Mouse (Mus musculus) large intestine, adult 2 months (tissue): ENCODE results near the gene Matk. TPM values are rescaled to one million over a fixed set of nuclear protein-coding genes. Genes with fewer than 3 reads are reported as not detected.

Experiments
- DNase-seq: peaks from one replicate; pipeline ENCODE4 v3.0.0-alpha.2; 2012; ENCODE audit warnings: low read depth, low spot score
- WGBS: fragments of 180-500 bp; shearing (Covaris S2); methylation state at CpG from one replicate; pipeline ENCODE4 v1.1.7; 2018; 5-methylcytosine and 5-hydroxymethylcytosine counted together
- polyA plus RNA-seq: library from polyadenylated mRNA; depleted of rRNA; stranded (reverse); fragments of >200 nt; gene quantifications from 2 replicates; pipeline ENCODE4 v1.2.3, GENCODE M21; 2012

Matk gene
- polyA plus RNA-seq, 1 experiment = 6.5 TPM

DNA sequence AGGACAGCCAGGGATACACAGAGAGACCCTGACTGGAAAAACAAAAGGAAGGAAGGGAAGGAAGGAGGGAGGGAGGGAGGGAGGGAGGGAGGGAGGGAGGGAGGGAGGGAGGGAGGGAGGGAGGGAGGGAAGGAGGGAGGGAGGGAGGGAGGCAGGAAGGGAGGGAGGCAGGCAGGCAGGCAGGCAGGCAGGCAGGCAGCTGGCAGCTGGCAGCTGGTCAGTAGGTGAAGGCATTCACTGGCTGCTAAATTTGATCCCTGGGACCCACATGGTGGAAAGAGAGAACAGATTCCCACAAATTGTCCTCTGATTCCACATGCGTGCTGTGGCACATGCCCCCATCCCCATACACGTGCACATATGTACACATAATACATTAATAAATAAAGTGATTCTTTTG, 14.1 kb upstream of the Matk start:
- no peak for DNase-seq
- 86% methylated on average over 2 of the region's 2 CpGs for WGBS

DNA sequence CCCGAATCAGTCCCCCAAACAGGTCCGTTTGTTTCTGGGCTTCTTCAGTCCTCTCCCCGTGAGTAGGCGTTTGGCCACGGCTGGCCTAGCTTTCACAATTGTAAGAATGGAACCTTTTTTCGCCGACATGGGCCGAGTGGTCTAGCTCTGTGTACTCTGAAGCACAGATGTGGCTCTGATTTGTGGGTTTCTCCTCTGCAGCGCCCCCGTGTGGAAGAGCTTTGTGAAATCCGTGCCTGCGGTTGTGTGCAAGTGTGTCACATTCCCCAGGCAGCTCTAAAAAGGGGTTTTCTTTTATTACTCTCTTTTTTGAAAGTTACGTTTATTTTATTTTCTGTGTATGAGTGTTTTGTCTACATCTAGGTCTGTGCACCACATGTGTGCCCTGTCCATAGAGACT, 11.9 kb upstream of the Matk start:
- 30% methylated on average over 13 of the region's 13 CpGs for WGBS
- no peak for DNase-seq

DNA sequence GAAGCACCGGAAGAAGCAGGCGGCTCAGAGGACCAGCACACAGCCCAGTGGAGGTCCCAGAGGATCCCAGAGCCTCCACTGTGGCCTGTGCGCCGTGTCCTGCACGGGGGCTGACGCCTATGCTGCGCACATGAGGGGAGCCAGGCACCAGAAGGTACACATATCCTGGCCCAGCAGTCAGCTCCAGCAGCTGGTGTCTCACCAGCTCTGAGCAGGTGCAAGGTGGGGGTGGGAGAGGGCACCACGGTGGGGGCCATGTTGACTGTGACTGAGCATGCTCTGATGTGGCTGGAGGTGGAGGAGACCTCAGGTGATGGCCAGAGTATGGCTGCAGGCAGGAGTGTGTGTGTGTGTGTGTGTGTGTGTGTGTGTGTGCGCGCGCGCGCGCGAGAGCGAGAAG, 10.7 kb upstream of the Matk start:
- 94% methylated on average over 16 of the region's 16 CpGs for WGBS
- no peak for DNase-seq

DNA sequence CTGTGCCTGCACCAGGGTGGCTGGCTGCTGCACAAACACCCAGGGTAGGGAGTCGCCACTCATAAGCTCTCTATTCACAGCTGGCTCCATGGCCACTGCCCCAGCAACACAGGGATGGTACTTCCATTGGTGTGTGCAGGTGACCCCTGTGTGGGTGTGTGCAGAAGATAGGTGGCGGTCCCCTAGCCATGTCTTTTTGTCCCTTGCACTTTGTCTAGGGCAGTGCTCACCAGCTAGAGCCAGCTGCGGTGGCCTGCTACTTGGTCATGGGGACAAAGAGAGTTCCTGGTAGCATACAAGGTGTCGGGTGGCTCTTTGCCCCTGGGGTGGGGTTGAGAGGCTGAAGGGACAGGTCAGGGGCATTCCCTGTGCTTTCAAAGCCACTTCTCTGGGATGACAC, 8.6 kb upstream of the Matk start:
- no peak for DNase-seq
- 69% methylated on average over 4 of the region's 4 CpGs for WGBS

DNA sequence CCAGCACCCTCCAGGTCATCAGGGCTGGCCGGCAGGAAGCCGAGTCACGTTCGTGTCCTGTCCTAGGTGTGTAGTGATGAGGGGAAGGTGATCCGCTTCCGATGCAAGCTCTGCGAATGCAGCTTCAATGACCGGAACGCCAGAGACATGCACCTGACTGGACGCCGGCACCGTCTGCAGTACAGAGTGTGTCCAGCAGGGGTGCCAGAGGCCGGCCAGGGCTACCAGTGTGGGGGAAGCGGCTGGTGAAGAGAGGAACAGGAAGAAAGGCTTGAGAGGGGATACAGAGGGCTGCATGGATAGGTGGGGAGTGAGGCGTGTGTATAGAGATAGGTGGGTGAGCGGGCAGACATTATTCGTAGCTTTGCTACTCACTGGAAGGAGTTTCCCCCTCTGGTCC, 8.1 kb upstream of the Matk start:
- DNase-seq = no peak
- WGBS = 7% methylated on average over 17 of the region's 17 CpGs

DNA sequence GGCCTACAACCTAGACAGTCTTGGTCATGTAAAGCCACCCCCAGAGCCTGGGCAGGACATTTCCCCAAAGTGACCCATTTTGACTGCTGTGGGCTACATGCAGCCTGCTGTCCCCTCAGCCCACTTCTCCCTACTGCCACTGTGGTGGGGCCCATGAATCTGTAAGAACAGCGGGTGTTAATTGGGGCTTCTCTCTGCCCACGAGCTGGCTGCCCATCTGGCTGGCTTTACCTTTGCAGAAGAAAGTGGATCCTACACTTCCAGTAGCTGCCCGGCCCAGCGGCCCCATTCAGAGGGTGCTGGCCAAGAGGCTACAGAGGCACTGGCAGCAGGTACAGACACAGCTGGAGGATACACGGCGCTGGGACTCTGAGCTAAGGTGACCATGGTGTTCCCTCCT, 7.6 kb upstream of the Matk start:
- DNase-seq = no peak
- 92% methylated on average over 6 of the region's 6 CpGs for WGBS

DNA sequence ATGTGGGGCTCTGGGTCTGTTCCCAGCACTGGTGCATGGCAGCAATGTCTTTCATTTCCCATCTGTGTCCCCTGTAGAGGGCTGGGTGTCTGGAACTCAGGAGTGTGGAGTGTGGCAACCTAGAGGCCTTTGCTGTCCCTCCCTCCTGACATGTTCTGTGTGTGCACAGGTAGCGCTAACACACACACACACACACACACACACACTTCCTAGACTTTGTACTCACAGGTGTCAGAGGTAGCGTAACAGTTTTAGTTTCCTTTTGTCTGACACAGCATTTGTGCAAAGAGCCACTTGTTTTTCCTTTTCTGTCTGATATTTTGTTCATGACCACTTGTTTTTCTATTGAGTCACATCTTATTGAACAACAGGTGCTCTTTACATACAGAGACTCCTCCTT, 4.9 kb upstream of the Matk start:
- 41% methylated on average over 2 of the region's 2 CpGs for WGBS

DNA sequence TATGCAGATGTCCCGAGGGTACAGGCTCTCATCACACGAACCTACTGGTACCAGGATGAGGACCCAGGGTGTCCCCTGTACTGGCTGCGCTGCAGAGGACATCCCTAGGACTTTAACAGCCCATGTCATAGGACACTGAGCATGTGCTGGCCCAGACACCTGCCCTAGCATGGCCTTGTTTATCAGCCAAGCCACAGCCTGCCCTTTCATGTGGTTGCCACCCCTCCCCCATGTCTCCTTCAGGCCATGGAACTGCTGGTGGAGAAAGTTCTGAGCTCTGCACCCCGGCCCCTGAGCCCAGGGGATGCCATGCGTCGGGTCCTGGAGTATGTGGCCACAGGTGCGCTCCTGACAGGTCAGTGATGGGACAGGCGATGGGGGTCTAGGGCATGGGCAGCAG, 3.3 kb upstream of the Matk start:
- 88% methylated on average over 8 of the region's 8 CpGs for WGBS
- DNase-seq = no peak

More for the DNA sequence above, 4.9 kb upstream of the Matk start:
- no peak for DNase-seq

DNA sequence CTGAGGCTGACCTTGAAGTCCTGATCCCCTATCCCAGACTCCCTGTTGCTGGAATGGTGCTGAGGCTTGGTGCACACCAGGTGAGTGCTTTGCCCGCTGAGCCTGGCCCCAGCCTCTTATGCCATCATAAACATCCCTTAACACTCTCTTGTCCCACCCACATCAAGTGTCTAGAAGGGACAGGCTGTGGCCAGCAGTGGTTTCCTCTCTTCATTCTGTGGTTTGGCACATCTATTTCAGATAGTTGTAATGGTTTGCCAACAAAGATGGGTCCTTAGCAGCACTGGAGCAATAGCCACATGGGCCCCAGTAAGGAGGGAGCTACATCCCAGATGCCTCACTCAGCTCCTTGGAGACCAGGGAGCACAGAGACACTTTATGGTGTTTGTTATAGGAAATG, 2.2 kb downstream of the Matk start:
- WGBS = 29% methylated on average over 1 of the region's 1 CpGs
- no peak for DNase-seq

DNA sequence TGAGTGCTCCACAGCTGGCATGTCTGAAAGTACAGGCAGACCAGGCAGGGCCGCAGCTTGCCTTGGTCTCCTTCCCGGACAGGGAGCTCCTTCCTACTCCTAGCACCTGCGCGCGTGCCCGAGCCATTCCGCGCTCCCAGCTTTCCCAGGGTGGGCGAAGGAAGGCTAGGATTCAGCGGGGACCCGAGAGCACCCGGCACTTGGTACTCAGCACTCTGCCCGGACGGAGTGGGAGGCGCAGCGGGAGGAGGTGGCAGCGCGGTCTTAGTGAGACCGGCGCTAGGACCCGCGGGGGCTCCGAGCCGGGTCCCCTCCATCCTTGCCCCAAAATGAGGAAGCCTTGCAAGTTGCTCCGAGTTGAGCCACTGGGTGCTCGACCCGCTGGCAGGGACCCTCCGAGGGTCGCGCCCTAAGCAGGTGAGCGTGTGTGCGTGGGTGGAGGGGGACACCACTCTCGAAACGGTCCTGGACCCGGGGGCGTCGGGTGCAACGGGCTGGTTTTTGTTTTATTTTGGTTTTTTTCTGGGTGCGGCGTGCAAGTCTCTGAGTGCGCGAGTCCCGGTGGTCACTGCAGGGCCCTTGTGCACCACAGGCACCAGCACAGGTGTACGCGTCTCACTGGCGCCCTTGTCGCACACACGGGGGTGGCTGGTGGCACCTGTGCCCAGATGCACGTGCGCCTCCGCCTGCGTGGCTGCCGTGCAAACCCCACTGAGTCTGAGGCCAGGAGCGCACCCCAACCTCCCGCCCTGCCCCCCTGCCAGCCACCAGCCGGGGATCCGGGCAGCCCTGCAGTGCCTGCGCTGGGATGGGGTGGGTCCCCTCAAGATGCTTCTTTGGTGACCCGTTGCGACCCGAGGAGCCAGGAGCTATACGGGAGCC, 4.7 kb downstream of the Matk start:
- WGBS = 2% methylated on average over 62 of the region's 62 CpGs
- no peak for DNase-seq

DNA sequence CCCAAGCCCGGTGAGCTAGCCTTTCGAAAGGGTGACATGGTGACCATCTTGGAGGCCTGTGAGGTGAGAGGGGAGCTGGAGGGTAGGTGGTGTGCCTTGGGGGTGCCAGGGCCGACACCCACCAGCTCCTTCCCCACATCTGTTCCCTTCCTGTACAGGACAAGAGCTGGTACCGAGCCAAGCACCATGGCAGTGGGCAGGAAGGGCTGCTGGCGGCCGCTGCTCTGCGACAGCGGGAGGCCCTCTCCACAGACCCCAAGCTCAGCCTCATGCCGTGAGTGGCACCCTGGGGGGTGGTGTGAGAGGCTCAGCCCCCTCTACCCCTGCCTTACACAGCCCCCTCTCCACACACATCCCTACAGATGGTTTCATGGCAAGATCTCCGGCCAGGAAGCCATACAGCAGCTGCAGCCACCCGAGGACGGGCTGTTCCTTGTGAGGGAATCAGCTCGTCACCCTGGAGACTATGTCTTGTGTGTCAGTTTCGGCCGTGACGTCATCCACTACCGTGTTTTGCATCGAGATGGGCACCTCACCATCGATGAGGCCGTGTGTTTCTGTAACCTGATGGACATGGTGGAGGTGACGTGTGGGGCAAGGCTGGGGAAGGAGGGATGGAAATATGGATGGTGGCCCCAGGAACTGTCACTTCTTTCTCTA, 6.6 kb downstream of the Matk start:
- no peak for DNase-seq
- WGBS = 44% methylated on average over 21 of the region's 21 CpGs

DNA sequence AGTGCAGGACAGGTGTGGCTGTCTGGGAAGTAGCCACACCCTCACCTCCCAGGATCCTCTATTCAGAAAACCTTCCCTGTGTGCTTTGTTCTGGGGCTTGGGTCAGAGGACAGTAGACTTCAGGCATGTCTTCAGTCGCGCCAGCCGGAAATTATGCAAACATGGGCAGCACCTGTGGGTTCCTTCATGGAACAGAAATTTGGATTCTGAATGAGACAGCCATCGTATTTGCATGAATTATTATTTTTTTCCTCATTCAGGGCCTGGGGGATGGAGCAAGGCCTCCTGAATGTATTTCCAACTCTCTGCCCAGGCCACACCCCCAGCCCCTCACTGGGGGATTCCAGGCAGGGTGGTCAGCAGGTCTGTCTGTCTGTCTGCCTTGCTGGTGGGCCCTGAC, 8.3 kb downstream of the Matk start:
- no peak for DNase-seq
- WGBS = 85% methylated on average over 4 of the region's 4 CpGs

DNA sequence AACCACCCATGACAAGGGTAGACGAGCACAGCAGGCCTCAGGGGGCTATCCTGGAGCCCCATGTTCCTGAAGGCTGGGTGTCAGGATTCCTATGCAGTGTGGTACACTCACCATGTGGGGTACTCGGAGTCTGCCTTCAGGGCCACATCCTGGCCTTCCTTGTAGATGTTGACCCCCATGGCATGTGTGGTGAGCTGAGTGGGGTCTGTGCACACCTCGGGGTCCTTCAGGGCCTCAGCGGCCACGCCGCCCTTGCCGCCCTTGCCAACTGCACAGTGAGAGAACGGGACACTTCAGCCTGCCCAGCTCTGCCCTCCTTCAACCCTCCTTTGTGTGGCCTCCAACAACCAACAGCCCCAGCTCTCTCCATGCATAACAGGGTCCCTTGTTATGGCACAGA, 12.8 kb downstream of the Matk start:
- 91% methylated on average over 8 of the region's 8 CpGs for WGBS

DNA sequence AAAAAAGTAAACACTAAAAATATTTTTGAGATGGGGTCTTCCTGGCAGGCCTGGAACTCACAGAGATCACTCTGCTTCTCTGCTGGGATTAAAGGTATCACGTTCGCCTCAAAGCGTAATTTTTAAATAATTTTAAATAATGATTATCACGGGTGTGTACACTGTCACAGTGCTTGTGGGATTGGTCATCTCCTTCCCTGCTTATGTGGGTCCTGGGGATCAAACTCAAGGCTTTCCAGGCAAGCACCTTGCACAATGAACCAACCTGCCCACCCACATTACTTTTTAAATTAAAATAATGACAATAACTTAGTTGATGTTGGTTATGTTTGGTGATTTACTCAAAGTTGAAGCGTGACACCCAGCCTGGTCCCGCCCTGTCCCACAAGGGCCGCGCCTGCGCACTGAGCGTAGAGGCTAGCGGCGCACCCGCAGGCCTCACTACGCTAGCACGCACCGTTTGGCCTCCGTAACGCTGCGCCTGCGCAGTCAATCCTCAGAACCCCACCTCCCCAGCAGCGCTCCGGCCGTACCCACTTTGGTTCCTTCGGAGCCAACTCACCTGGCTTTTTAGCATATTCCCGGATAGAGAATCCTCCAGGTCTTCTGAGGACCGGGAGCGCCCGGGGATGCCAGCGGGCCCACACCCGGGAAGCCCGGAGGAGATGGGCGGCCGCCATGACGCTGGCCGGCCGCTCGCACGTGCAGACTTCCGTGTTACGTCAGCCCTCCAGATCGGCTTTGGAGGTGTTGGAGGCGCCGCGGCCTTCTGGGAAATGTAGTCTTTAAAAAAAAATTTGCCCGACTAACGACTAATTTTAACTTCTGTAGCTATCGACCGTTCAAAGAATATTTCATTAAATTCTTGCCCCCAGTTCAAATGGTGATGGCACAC, 13.7 kb downstream of the Matk start, which contains the start of the genes Mrpl54 and Apba3:
Mrpl54 (minus strand) TSS at position 724 of the 895 bp plus-strand sequence.
Apba3 (plus strand) TSS at position 750 of the 895 bp plus-strand sequence.
- peak; percentile 91 for DNase-seq
- under 1% methylated on average over 48 of the region's 48 CpGs for WGBS

More for the DNA sequence above, 12.8 kb downstream of the Matk start:
- no peak for DNase-seq

DNA sequence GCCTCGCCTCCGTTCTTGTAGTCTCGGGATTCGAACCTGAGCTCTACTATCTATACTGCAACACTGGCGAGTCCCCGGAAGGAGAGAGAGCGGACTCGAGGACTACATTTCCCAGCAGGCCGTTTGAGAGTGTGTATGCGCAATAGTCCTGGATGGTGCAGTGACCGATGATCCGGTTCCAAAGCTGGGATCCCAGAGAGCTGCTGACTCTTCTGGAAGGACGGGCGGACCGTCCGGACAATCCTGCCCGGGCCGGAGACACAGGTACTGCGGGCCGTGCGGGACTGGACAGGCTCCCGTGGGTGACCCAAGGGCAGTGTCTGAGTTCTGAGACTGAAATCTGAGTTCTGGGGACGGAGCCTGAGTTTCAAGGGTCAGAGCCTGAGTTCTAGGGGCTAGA, 15.3 kb downstream of the Matk start:
- DNase-seq = peak; percentile 94

DNA sequence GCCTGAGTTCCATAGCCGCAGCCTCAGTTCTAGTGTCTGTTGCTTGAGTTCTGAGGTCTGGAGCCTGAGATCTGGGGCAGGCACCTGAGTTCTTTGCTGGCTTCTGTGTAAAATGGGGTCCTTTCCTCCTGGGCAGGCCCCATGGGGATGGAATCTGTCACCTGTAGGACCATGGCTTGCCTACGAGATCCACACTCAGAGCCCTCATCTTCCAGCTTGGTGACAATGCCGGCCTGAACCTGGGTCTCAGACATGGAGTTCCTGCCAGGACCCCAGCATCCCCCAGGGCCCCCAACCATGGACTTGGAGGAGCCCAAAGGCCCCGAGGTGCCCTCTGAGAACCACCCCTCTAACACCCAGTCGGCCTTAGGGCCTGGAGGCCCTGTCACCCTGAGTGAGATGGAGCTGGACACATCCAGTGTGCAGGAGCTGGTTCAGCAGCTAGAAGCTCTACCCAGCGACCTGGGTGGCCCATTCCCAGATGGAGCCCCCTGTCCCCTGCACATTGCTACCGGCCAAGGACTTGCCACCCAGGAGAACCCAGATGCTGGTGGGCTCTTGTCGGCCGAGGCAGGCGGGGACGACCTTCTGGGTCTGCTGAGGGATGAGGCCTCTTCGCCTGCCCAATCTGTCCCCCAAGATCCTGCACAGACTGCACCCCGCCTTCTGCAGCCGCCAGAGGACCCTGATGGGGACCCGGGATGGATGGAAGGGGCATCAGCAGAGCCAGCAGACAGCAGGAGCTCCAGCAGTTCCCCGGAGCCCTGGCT, 16.1 kb downstream of the Matk start:
- WGBS = 66% methylated on average over 16 of the region's 16 CpGs
- no peak for DNase-seq

More for the DNA sequence above, 15.3 kb downstream of the Matk start:
- under 1% methylated on average over 23 of the region's 23 CpGs for WGBS

DNA sequence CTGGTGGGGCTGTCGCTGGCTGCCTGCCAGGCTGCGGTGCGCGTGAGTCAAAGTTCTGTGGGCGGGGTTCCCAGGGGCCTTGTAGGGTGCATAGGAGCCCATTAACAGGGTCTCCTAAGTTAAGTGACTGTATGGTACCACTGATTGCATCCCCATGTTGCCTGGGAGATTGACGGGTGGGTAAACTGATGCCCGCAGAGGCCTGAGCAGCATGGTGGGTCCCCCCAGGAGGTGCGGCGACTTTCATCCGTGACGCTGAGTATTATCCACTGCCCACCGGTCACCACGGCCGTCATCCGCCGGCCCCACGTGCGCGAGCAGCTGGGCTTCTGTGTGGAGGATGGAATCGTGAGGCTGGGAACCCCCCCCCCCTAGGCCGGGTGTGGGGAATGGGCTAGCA, 19.6 kb downstream of the Matk start:
- WGBS = 82% methylated on average over 21 of the region's 21 CpGs

DNA sequence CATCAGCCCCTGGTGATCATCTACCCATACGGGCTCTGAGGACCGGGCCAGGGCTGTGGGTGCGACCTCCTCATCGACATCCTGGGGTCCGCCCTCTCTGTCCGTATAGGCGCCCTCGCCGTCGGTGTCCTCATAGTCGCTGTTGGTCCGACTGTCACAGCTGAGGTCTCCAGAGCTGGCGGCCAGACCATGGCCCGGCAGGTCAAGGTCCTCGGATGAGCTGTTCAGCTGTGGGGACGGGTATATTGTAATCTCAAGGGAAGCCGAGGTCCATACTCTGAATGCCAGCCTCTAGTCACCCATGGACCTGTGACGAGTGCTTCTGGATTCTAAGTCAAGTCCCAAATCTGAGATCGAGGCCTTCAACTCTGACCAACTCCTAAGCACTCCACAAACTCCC, 21.1 kb downstream of the Matk start:
- 93% methylated on average over 19 of the region's 19 CpGs for WGBS
- DNase-seq = no peak

More for the DNA sequence above, 19.6 kb downstream of the Matk start:
- DNase-seq = no peak

DNA sequence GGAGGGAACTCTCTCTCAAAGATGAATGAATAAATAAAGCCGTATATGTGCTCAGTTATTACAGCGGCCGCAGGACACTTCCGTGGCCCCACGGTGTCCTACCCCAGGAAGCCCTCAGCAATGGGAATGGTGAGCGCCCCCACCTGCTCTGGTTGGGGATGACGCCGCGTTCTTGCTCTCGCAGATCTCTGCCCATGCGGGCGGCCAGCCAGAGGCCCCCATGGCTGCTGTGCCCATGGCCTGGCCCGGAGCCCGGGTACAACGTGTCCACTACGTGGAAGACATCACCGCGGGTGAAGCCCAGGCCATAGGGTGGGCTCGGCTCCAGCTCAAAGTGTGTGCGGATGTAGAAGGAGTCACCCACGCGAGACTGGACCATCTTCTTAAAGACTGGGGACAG, 24.9 kb downstream of the Matk start:
- WGBS = 90% methylated on average over 22 of the region's 22 CpGs

More for the DNA sequence above, 24.9 kb downstream of the Matk start:
- no peak for DNase-seq
